In genomic region chr13:23685966-23686365, GRCm38 (mm10) we compare ENCODE assay signal across 8 mouse cellular contexts. TPM values are rescaled to one million over a fixed set of nuclear protein-coding genes. Genes with fewer than 3 reads are reported as not detected.
DNase-seq lines count a peak whose midpoint lies in the region; ATAC-seq and TF ChIP-seq lines count a peak whose summit lies in the region.

No protein-coding gene starts in this region.

- peak overlapping the region; percentile 42 for H3K4me3 ChIP-seq in lung, postnatal 0 days (ENCODE audit: low read depth, low read length)
- H3K4me3 ChIP-seq in embryonic fibroblast, embryonic 13.5 days (ENCODE audit: insufficient read depth, low read length): peak overlapping the region; percentile 95
- peak overlapping the region; percentile 51 for H3K4me3 ChIP-seq in limb, embryonic 13.5 days
- peak overlapping the region; percentile 46 for H3K4me3 ChIP-seq in stomach, embryonic 15.5 days (replicated peaks)

- no peaks in the 10 kb centered on the region for H3K36me3 ChIP-seq in lung, postnatal 0 days (ENCODE audit: insufficient read depth, low read length)
- no peaks in the 10 kb centered on the region for H3K36me3 ChIP-seq in limb, embryonic 13.5 days
- no peaks in the 10 kb centered on the region for H3K36me3 ChIP-seq in stomach, embryonic 15.5 days

- no peaks in the 10 kb centered on the region for H3K27me3 ChIP-seq in lung, postnatal 0 days (replicated peaks; ENCODE audit: insufficient read depth, low read length)
- no peaks in the 10 kb centered on the region for H3K27me3 ChIP-seq in limb, embryonic 13.5 days
- H3K27me3 ChIP-seq in stomach, embryonic 15.5 days (replicated peaks): no peaks in the 10 kb centered on the region

- TF ChIP-seq POLR2A in embryonic fibroblast, embryonic 13.5 days (IDR thresholded peaks at IDR 0.05; ENCODE audit: low read depth, low read length): no peak

- no peaks in the 10 kb centered on the region for H3K9me3 ChIP-seq in lung, postnatal 0 days (ENCODE audit: low read length)
- no peaks in the 10 kb centered on the region for H3K9me3 ChIP-seq in limb, embryonic 13.5 days
- H3K9me3 ChIP-seq in stomach, embryonic 15.5 days: no peaks in the 10 kb centered on the region

- H3K4me2 ChIP-seq in lung, postnatal 0 days (replicated peaks; ENCODE audit: low read depth, low read length): peak overlapping the region; percentile 63
- H3K4me2 ChIP-seq in limb, embryonic 13.5 days (replicated peaks): peak overlapping the region; percentile 76
- H3K4me2 ChIP-seq in stomach, embryonic 15.5 days: peak overlapping the region; percentile 59

- no peak for TF ChIP-seq CTCF in lung, postnatal 0 days (IDR thresholded peaks at IDR 0.05)
- no peak for TF ChIP-seq CTCF in embryonic fibroblast, embryonic 13.5 days (IDR thresholded peaks at IDR 0.05; ENCODE audit: borderline replicate concordance, insufficient read depth, low read length)

- peak; percentile 67 for DNase-seq in lung, postnatal 0 days (ENCODE audit: low spot score)
- no peak for DNase-seq in lung, postnatal 36 days
- no peak for DNase-seq in urinary bladder, postnatal 36 days (ENCODE audit: low spot score in 2 of 2)
- no peak for DNase-seq in spleen, postnatal 36 days (ENCODE audit: low spot score in 2 of 2)
- no peak for DNase-seq in cerebellum, adult 9-10 months

- peak overlapping the region; percentile 91 for H3K27ac ChIP-seq in lung, postnatal 0 days (ENCODE audit: low read length)
- peak overlapping the region; percentile 98 for H3K27ac ChIP-seq in embryonic fibroblast, embryonic 13.5 days (ENCODE audit: insufficient read depth, low read length)
- H3K27ac ChIP-seq in limb, embryonic 13.5 days: peak overlapping the region; percentile 98
- peak overlapping the region; percentile 97 for H3K27ac ChIP-seq in stomach, embryonic 15.5 days

- H3K4me1 ChIP-seq in lung, postnatal 0 days (ENCODE audit: insufficient read depth, low read depth, low read length): peaks cover 5% of the 10 kb centered on the region; the same call in 1 of the 2 replicates
- H3K4me1 ChIP-seq in embryonic fibroblast, embryonic 13.5 days (ENCODE audit: control insufficient read depth, insufficient read depth, low read length): peaks cover 2% of the 10 kb centered on the region; the same call in 1 of the 2 replicates
- peaks cover 21% of the 10 kb centered on the region for H3K4me1 ChIP-seq in limb, embryonic 13.5 days
- peaks cover 6% of the 10 kb centered on the region for H3K4me1 ChIP-seq in stomach, embryonic 15.5 days

- TF ChIP-seq EP300 in lung, postnatal 0 days (IDR thresholded peaks at IDR 0.05): no peak

- WGBS in lung, postnatal 0 days: 25% methylated on average over 4 of the region's 4 CpGs
- 45% methylated on average over 4 of the region's 4 CpGs for WGBS in limb, embryonic 13.5 days
- 22% methylated on average over 4 of the region's 4 CpGs for WGBS in stomach, embryonic 15.5 days

- ATAC-seq in lung, postnatal 0 days: no peak
- ATAC-seq in limb, embryonic 13.5 days (ENCODE audit: low FRiP score, low read depth): no peak
- no peak for ATAC-seq in stomach, embryonic 15.5 days (ENCODE audit: insufficient read depth, low FRiP score, low read depth)

- peak overlapping the region; percentile 45; the same call in 1 of the 2 replicates for H3K9ac ChIP-seq in lung, postnatal 0 days (replicated peaks; ENCODE audit: low read depth)
- H3K9ac ChIP-seq in limb, embryonic 13.5 days: peak overlapping the region; percentile 79
- H3K9ac ChIP-seq in stomach, embryonic 15.5 days: no peak overlapping the region

RNA-seq across cellular contexts. Expression of gene Hist1h2bc, which starts 2.0 kb away (rescaled TPM):
- 67.5 and 69.5 TPM in 2 replicates for polyA plus RNA-seq in lung, postnatal 0 days (2015; fragmentation: Nextera tagmentation; extraction: Ambion mirVana)
- polyA plus RNA-seq in embryonic fibroblast, embryonic 13.5 days (2011; ENCODE audit: insufficient read length, low read depth, missing spikeins): 55.6 and 62.4 TPM in 2 replicates
- polyA plus RNA-seq in limb, embryonic 13.5 days (2015; fragmentation: Nextera tagmentation; extraction: Ambion mirVana): 35.3 and 35.7 TPM in 2 replicates
- polyA plus RNA-seq in stomach, embryonic 15.5 days (2015; fragmentation: Nextera tagmentation; extraction: Ambion mirVana): 104 and 105 TPM in 2 replicates

RNA-seq across cellular contexts. Expression of gene Hist1h2ac, which starts 2.2 kb away (rescaled TPM):
- polyA plus RNA-seq in lung, postnatal 0 days (2015; fragmentation: Nextera tagmentation; extraction: Ambion mirVana): 0.32 and 0.54 TPM in 2 replicates
- 0.79 and 0.82 TPM in 2 replicates for polyA plus RNA-seq in embryonic fibroblast, embryonic 13.5 days (2011; ENCODE audit: insufficient read length, low read depth, missing spikeins)
- 1.00 and 1.3 TPM in 2 replicates for polyA plus RNA-seq in limb, embryonic 13.5 days (2015; fragmentation: Nextera tagmentation; extraction: Ambion mirVana)
- polyA plus RNA-seq in stomach, embryonic 15.5 days (2015; fragmentation: Nextera tagmentation; extraction: Ambion mirVana): 1.9 and 2.4 TPM in 2 replicates

RNA-seq across cellular contexts. Expression of gene Hist1h1t, which starts 9.6 kb away (rescaled TPM):
- 0.13 TPM in 1 of 2 replicates, not detected in the other for polyA plus RNA-seq in lung, postnatal 0 days (2015; fragmentation: Nextera tagmentation; extraction: Ambion mirVana)
- polyA plus RNA-seq in embryonic fibroblast, embryonic 13.5 days (2011; ENCODE audit: insufficient read length, low read depth, missing spikeins): not detected in 2 replicates
- polyA plus RNA-seq in limb, embryonic 13.5 days (2015; fragmentation: Nextera tagmentation; extraction: Ambion mirVana): 0.36 and 0.43 TPM in 2 replicates
- polyA plus RNA-seq in stomach, embryonic 15.5 days (2015; fragmentation: Nextera tagmentation; extraction: Ambion mirVana): 0.19 TPM in 1 of 2 replicates, not detected in the other

RNA-seq across cellular contexts. Expression of gene Hist1h4c, which starts 12.3 kb away (rescaled TPM):
- 3.7 and 3.9 TPM in 2 replicates for polyA plus RNA-seq in lung, postnatal 0 days (2015; fragmentation: Nextera tagmentation; extraction: Ambion mirVana)
- polyA plus RNA-seq in embryonic fibroblast, embryonic 13.5 days (2011; ENCODE audit: insufficient read length, low read depth, missing spikeins): 2.8 and 3.8 TPM in 2 replicates
- polyA plus RNA-seq in limb, embryonic 13.5 days (2015; fragmentation: Nextera tagmentation; extraction: Ambion mirVana): 9.0 and 10.3 TPM in 2 replicates
- polyA plus RNA-seq in stomach, embryonic 15.5 days (2015; fragmentation: Nextera tagmentation; extraction: Ambion mirVana): 4.0 and 6.1 TPM in 2 replicates

RNA-seq across cellular contexts. Expression of gene Hfe, which starts 24.7 kb away (rescaled TPM):
- 25.3 and 26.3 TPM in 2 replicates for polyA plus RNA-seq in lung, postnatal 0 days (2015; fragmentation: Nextera tagmentation; extraction: Ambion mirVana)
- 4.6 and 7.9 TPM in 2 replicates for polyA plus RNA-seq in embryonic fibroblast, embryonic 13.5 days (2011; ENCODE audit: insufficient read length, low read depth, missing spikeins)
- 5.2 and 5.5 TPM in 2 replicates for polyA plus RNA-seq in limb, embryonic 13.5 days (2015; fragmentation: Nextera tagmentation; extraction: Ambion mirVana)
- 7.9 and 8.8 TPM in 2 replicates for polyA plus RNA-seq in stomach, embryonic 15.5 days (2015; fragmentation: Nextera tagmentation; extraction: Ambion mirVana)

Comparison
In these comparisons a context has a peak if more than half of its experiments do, and no peak if none do; other contexts are left out.
1. H3K4me3 ChIP-seq: peak in every context shown above with its lines; median percentile 95 in embryonic fibroblast, embryonic 13.5 days; 51 in limb, embryonic 13.5 days; 46 in stomach, embryonic 15.5 days; 42 in lung, postnatal 0 days.